8 mouse cellular contexts compared by ENCODE assay signal in genomic region chr8:105757796-105758276, GRCm38 (mm10). TPM values are rescaled to one million over a fixed set of nuclear protein-coding genes. Genes with fewer than 3 reads are reported as not detected.
DNase-seq lines count a peak whose midpoint lies in the region; ATAC-seq and TF ChIP-seq lines count a peak whose summit lies in the region.

No protein-coding gene starts in this region.

- DNase-seq in limb, embryonic 10.5 days (ENCODE audit: low spot score), result peak; percentile 38
- no peak for DNase-seq in gastrocnemius, adult 8-10 months (ENCODE audit: low spot score in 2 of 2)
- no peak for DNase-seq in layer of hippocampus, postnatal 36 days

- WGBS in embryonic facial prominence, embryonic 13.5 days, result under 1% methylated on average over 12 of the region's 12 CpGs
- WGBS in limb, embryonic 10.5 days, result 2% methylated on average over 12 of the region's 12 CpGs
- WGBS in small intestine, adult 2 months, result 4% methylated on average over 12 of the region's 12 CpGs

- no peaks in the 10 kb centered on the region for H3K27me3 ChIP-seq in megakaryocyte, embryonic 14.5 days (replicated peaks)
- H3K27me3 ChIP-seq in embryonic facial prominence, embryonic 13.5 days, result no peaks in the 10 kb centered on the region
- no peaks in the 10 kb centered on the region for H3K27me3 ChIP-seq in limb, embryonic 10.5 days (ENCODE audit: low read depth, poor library complexity, severe bottlenecking)
- H3K27me3 ChIP-seq in small intestine, adult 2 months (ENCODE audit: control insufficient read depth, insufficient read depth, low read length), result no peaks in the 10 kb centered on the region

- no peak for TF ChIP-seq CTCF in small intestine, adult 2 months (IDR thresholded peaks at IDR 0.05; ENCODE audit: extremely low read depth, insufficient read length, insufficient replicate concordance, low read depth, low read length)

- H3K9ac ChIP-seq in embryonic facial prominence, embryonic 13.5 days, result peak overlapping the region; percentile 86

- H3K27ac ChIP-seq in embryonic facial prominence, embryonic 13.5 days, result peak overlapping the region; percentile 82
- peak overlapping the region; percentile 88 for H3K27ac ChIP-seq in limb, embryonic 10.5 days
- H3K27ac ChIP-seq in small intestine, adult 2 months (ENCODE audit: insufficient read depth, low read depth, low read length), result 0 out of 2 replicates have a peak overlapping the region, but pooled peaks have one; percentile 39

- no peak for ATAC-seq in megakaryocyte, adult 5-6 weeks (ENCODE audit: poor library complexity, severe bottlenecking)
- ATAC-seq in embryonic facial prominence, embryonic 13.5 days (ENCODE audit: insufficient number of reproducible peaks, insufficient read depth, low FRiP score, low TSS enrichment, low read depth), result no peak
- no peak for ATAC-seq in granulocyte monocyte progenitor cell, adult 5-6 weeks (replicated peaks; ENCODE audit: poor library complexity, severe bottlenecking)

- peaks cover 62% of the 10 kb centered on the region for H3K4me1 ChIP-seq in megakaryocyte, embryonic 14.5 days
- H3K4me1 ChIP-seq in embryonic facial prominence, embryonic 13.5 days, result peaks cover 22% of the 10 kb centered on the region
- peaks cover 21% of the 10 kb centered on the region for H3K4me1 ChIP-seq in limb, embryonic 10.5 days
- H3K4me1 ChIP-seq in small intestine, adult 2 months (ENCODE audit: control insufficient read depth, insufficient read depth, insufficient read length, low read length), result peaks cover 11% of the 10 kb centered on the region; the same call in 1 of the 2 replicates

- H3K36me3 ChIP-seq in megakaryocyte, embryonic 14.5 days (replicated peaks; ENCODE audit: low read length), result peaks cover 13% of the 10 kb centered on the region
- 0 out of 2 replicates have a peak, but pooled peaks cover 2% of the 10 kb centered on the region for H3K36me3 ChIP-seq in embryonic facial prominence, embryonic 13.5 days
- H3K36me3 ChIP-seq in limb, embryonic 10.5 days, result peaks cover 6% of the 10 kb centered on the region
- H3K36me3 ChIP-seq in small intestine, adult 2 months (ENCODE audit: control insufficient read depth, insufficient read depth, low read length), result no peaks in the 10 kb centered on the region

- peak overlapping the region; percentile 93 for H3K4me3 ChIP-seq in megakaryocyte, embryonic 14.5 days (replicated peaks)
- H3K4me3 ChIP-seq in embryonic facial prominence, embryonic 13.5 days, result peak overlapping the region; percentile 94
- H3K4me3 ChIP-seq in limb, embryonic 10.5 days, result peak overlapping the region; percentile 90
- peak overlapping the region; percentile 97 for H3K4me3 ChIP-seq in small intestine, adult 2 months (ENCODE audit: low read depth, low read length)

- no peak for TF ChIP-seq POLR2A in small intestine, adult 2 months (IDR thresholded peaks at IDR 0.05; ENCODE audit: low read depth, low read length)

- peak overlapping the region; percentile 77 for H3K4me2 ChIP-seq in embryonic facial prominence, embryonic 13.5 days

- no peaks in the 10 kb centered on the region for H3K9me3 ChIP-seq in megakaryocyte, embryonic 14.5 days
- H3K9me3 ChIP-seq in embryonic facial prominence, embryonic 13.5 days, result no peaks in the 10 kb centered on the region
- no peaks in the 10 kb centered on the region for H3K9me3 ChIP-seq in limb, embryonic 10.5 days (replicated peaks)

RNA-seq across cellular contexts. Expression of gene Gfod2, which starts 0.6 kb away (rescaled TPM):
- polyA plus RNA-seq in megakaryocyte, embryonic 14.5 days (2012; ENCODE audit: insufficient read depth, low replicate concordance), result 3.0 and 9.7 TPM in 2 replicates
- total RNA-seq in megakaryocyte, adult 5-6 weeks (2015), result 0.14 and 0.16 TPM in 2 replicates
- total RNA-seq in megakaryocyte, adult 5-6 weeks (2017), result 0.08 TPM in 1 of 2 replicates, not detected in the other
- polyA plus RNA-seq in embryonic facial prominence, embryonic 13.5 days (2015; fragmentation: Nextera tagmentation; extraction: Ambion mirVana), result 26.0 and 27.5 TPM in 2 replicates
- polyA plus RNA-seq in limb, embryonic 10.5 days (2016; fragmentation: Nextera tagmentation; extraction: Ambion mirVana), result 25.4 and 29.8 TPM in 2 replicates
- polyA plus RNA-seq in small intestine, adult 2 months (2012; rRNA removed), result 4.9 and 8.3 TPM in 2 replicates
- total RNA-seq in gastrocnemius, adult 8-10 months (2022), result 1 to 10 TPM; 7.0 to 9.1 (median 8.3) TPM
- 10 to 100 TPM; 21.9 to 22.5 TPM for total RNA-seq in layer of hippocampus, postnatal 36 days (2021)
- 1.7 TPM in 1 of 2 replicates, not detected in the other for total RNA-seq in granulocyte monocyte progenitor cell, adult 5-6 weeks (2014; fragmentation: Nextera tagmentation)
- 3.4 and 4.6 TPM in 2 replicates for total RNA-seq in granulocyte monocyte progenitor cell, adult 5-6 weeks (2017)

RNA-seq across cellular contexts. Expression of gene Enkd1, which starts 49.8 kb away (rescaled TPM):
- 22.7 and 26.1 TPM in 2 replicates for polyA plus RNA-seq in megakaryocyte, embryonic 14.5 days (2012; ENCODE audit: insufficient read depth, low replicate concordance)
- total RNA-seq in megakaryocyte, adult 5-6 weeks (2015), result 5.9 and 7.5 TPM in 2 replicates
- total RNA-seq in megakaryocyte, adult 5-6 weeks (2017), result 5.3 and 5.6 TPM in 2 replicates
- polyA plus RNA-seq in embryonic facial prominence, embryonic 13.5 days (2015; fragmentation: Nextera tagmentation; extraction: Ambion mirVana), result 28.6 and 34.5 TPM in 2 replicates
- polyA plus RNA-seq in limb, embryonic 10.5 days (2016; fragmentation: Nextera tagmentation; extraction: Ambion mirVana), result 47.0 and 56.0 TPM in 2 replicates
- polyA plus RNA-seq in small intestine, adult 2 months (2012; rRNA removed), result 3.6 and 5.3 TPM in 2 replicates
- under 1 TPM; 0.48 to 0.54 (median 0.52) TPM for total RNA-seq in gastrocnemius, adult 8-10 months (2022)
- 1 to 10 TPM; 9.0 to 9.4 TPM for total RNA-seq in layer of hippocampus, postnatal 36 days (2021)
- 20.0 and 35.2 TPM in 2 replicates for total RNA-seq in granulocyte monocyte progenitor cell, adult 5-6 weeks (2014; fragmentation: Nextera tagmentation)
- 14.5 and 16.2 TPM in 2 replicates for total RNA-seq in granulocyte monocyte progenitor cell, adult 5-6 weeks (2017)

RNA-seq across cellular contexts. Expression of gene 4933405L10Rik, which starts 50.4 kb away (rescaled TPM):
- not detected in 2 replicates for polyA plus RNA-seq in megakaryocyte, embryonic 14.5 days (2012; ENCODE audit: insufficient read depth, low replicate concordance)
- total RNA-seq in megakaryocyte, adult 5-6 weeks (2015), result not detected in 2 replicates
- total RNA-seq in megakaryocyte, adult 5-6 weeks (2017), result not detected in 2 replicates
- 0.25 and 0.36 TPM in 2 replicates for polyA plus RNA-seq in embryonic facial prominence, embryonic 13.5 days (2015; fragmentation: Nextera tagmentation; extraction: Ambion mirVana)
- polyA plus RNA-seq in limb, embryonic 10.5 days (2016; fragmentation: Nextera tagmentation; extraction: Ambion mirVana), result not detected in 2 replicates
- not detected in 2 replicates for polyA plus RNA-seq in small intestine, adult 2 months (2012; rRNA removed)
- not detected for total RNA-seq in gastrocnemius, adult 8-10 months (2022)
- total RNA-seq in layer of hippocampus, postnatal 36 days (2021), result not detected
- total RNA-seq in granulocyte monocyte progenitor cell, adult 5-6 weeks (2014; fragmentation: Nextera tagmentation), result not detected in 2 replicates
- total RNA-seq in granulocyte monocyte progenitor cell, adult 5-6 weeks (2017), result not detected in 2 replicates

RNA-seq across cellular contexts. Expression of gene Pard6a, which starts 56.9 kb away (rescaled TPM):
- polyA plus RNA-seq in megakaryocyte, embryonic 14.5 days (2012; ENCODE audit: insufficient read depth, low replicate concordance), result 7.8 and 19.1 TPM in 2 replicates
- 6.6 and 7.7 TPM in 2 replicates for total RNA-seq in megakaryocyte, adult 5-6 weeks (2015)
- total RNA-seq in megakaryocyte, adult 5-6 weeks (2017), result 9.1 and 22.2 TPM in 2 replicates
- 18.9 and 21.5 TPM in 2 replicates for polyA plus RNA-seq in embryonic facial prominence, embryonic 13.5 days (2015; fragmentation: Nextera tagmentation; extraction: Ambion mirVana)
- polyA plus RNA-seq in limb, embryonic 10.5 days (2016; fragmentation: Nextera tagmentation; extraction: Ambion mirVana), result 11.8 and 12.2 TPM in 2 replicates
- polyA plus RNA-seq in small intestine, adult 2 months (2012; rRNA removed), result 5.1 and 7.2 TPM in 2 replicates
- total RNA-seq in gastrocnemius, adult 8-10 months (2022), result 1 to 10 TPM; 5.5 to 8.1 (median 6.7) TPM
- total RNA-seq in layer of hippocampus, postnatal 36 days (2021), result 10 to 100 TPM; 29.1 to 36.3 TPM
- total RNA-seq in granulocyte monocyte progenitor cell, adult 5-6 weeks (2014; fragmentation: Nextera tagmentation), result 7.0 and 13.9 TPM in 2 replicates
- 5.9 and 13.3 TPM in 2 replicates for total RNA-seq in granulocyte monocyte progenitor cell, adult 5-6 weeks (2017)

RNA-seq across cellular contexts. Expression of gene Acd, which starts 56.9 kb away (rescaled TPM):
- 26.9 and 57.9 TPM in 2 replicates for polyA plus RNA-seq in megakaryocyte, embryonic 14.5 days (2012; ENCODE audit: insufficient read depth, low replicate concordance)
- 20.4 and 28.0 TPM in 2 replicates for total RNA-seq in megakaryocyte, adult 5-6 weeks (2015)
- total RNA-seq in megakaryocyte, adult 5-6 weeks (2017), result 10.6 and 12.3 TPM in 2 replicates
- polyA plus RNA-seq in embryonic facial prominence, embryonic 13.5 days (2015; fragmentation: Nextera tagmentation; extraction: Ambion mirVana), result 72.3 and 84.3 TPM in 2 replicates
- 66.1 and 74.3 TPM in 2 replicates for polyA plus RNA-seq in limb, embryonic 10.5 days (2016; fragmentation: Nextera tagmentation; extraction: Ambion mirVana)
- 10.5 and 20.6 TPM in 2 replicates for polyA plus RNA-seq in small intestine, adult 2 months (2012; rRNA removed)
- total RNA-seq in gastrocnemius, adult 8-10 months (2022), result 1 to 10 TPM; 3.4 to 5.8 (median 4.4) TPM
- total RNA-seq in layer of hippocampus, postnatal 36 days (2021), result 10 to 100 TPM; 37.1 to 38.7 TPM
- 52.2 and 56.5 TPM in 2 replicates for total RNA-seq in granulocyte monocyte progenitor cell, adult 5-6 weeks (2014; fragmentation: Nextera tagmentation)
- total RNA-seq in granulocyte monocyte progenitor cell, adult 5-6 weeks (2017), result 22.4 and 33.3 TPM in 2 replicates

Comparison
In these comparisons a context has a peak if more than half of its experiments do, and no peak if none do; other contexts are left out.
1. RNA of gene Enkd1, which starts 49.8 kb away (total RNA-seq): 14.5 to 35.2 TPM in granulocyte monocyte progenitor cell, adult 5-6 weeks, 9.0 to 9.4 TPM in layer of hippocampus, postnatal 36 days and 5.3 to 7.5 TPM in megakaryocyte, adult 5-6 weeks; 0.48 to 0.54 TPM in gastrocnemius, adult 8-10 months; every median in the first group is over 4 times any median in the second.
2. Peak in every context shown above with its lines, with median percentiles within 50 percentile points of each other: H3K4me3 ChIP-seq and H3K27ac ChIP-seq.